Mouse (Mus musculus) testis, adult 2 months (tissue): Measurements from ENCODE around the gene Dhrs3.
A peak's percentile ranks its signal among the peaks of the same experiment; 100 is the strongest.

Experiments used
- CTCF ChIP-seq: fragments of 200-500 bp; IDR thresholded peaks from 2 replicates; pipeline ENCODE4 v1.5.1; 2012; ENCODE audit warnings: low read depth, mild to moderate bottlenecking, inconsistent platforms, low read length, moderate library complexity; ENCODE audit not compliant: control insufficient read depth, insufficient read depth, insufficient replicate concordance
- POLR2A ChIP-seq: fragments of 200-500 bp; IDR thresholded peaks from 2 replicates; pipeline ENCODE4 v1.6.1; 2012; ENCODE audit warnings: low read depth, mild to moderate bottlenecking, inconsistent platforms, low read length, moderate library complexity; ENCODE audit not compliant: control insufficient read depth

DNA sequence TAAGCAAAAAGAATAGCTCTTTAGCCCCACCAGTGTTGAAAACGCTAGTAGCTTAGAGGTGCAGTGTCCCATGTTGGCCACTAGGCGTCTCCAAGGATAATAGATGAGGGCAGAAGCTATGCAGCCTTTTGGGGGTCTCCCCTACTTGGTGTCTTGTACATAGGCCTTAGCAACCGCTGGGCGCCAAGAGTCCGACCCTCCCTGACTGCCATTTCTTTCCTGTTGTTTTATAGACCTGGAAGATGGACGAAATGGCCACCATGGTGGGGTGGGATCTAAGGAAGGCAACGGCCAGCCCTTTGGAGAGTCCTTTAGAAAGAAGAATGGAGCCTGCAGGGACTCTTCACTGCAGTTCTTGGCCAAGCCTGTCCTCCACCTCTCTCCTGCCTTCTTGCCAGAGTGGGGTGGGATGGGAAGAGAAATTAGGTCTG, 1.9 kb upstream of the Dhrs3 start:
- peak; percentile 62; the same call in 1 of the 2 replicates for TF ChIP-seq CTCF
- TF ChIP-seq POLR2A, result no peak
